Mouse (Mus musculus) CH12.LX (cell line): ENCODE data around the gene Clec3b. TPM values are rescaled to one million over a fixed set of nuclear protein-coding genes. Genes with fewer than 3 reads are reported as not detected.
A peak's percentile ranks its signal among the peaks of the same experiment; 100 is the strongest.

ENCODE experiments used
- DNase-seq: peaks from one replicate; pipeline ENCODE4 v3.0.0-alpha.2; 2013; ENCODE audit errors: extremely low read depth
- H3K27ac ChIP-seq: 2 replicates; pipeline ENCODE4 v1.5.1; 2012; ENCODE audit warnings: low read depth, mild to moderate bottlenecking, control low read depth, moderate library complexity; ENCODE audit not compliant: insufficient read depth
- H3K27me3 ChIP-seq: replicated peaks from 2 replicates; pipeline ENCODE3; 2012; ENCODE audit warnings: inconsistent platforms
- H3K36me3 ChIP-seq, 2 experiments: replicated peaks in 1 of 2; 2 replicates each; pipeline versions ENCODE3 to v1.6.1; 2012; ENCODE audit warnings: inconsistent platforms in 1 of 2, low read length in 1 of 2, mild to moderate bottlenecking in 1 of 2, mixed read lengths in 1 of 2, moderate library complexity in 1 of 2; ENCODE audit not compliant: control insufficient read depth in 1 of 2, insufficient read depth in 1 of 2
- H3K4me1 ChIP-seq, 2 experiments: 2 replicates each; pipeline ENCODE4 v1.6.1; 2012; ENCODE audit warnings: inconsistent platforms in 1 of 2, moderate library complexity in 1 of 2; ENCODE audit not compliant: insufficient read depth in 2 of 2, control insufficient read depth in 1 of 2
- H3K4me2 ChIP-seq: 2 replicates; pipeline ENCODE4 v1.6.1; 2012; ENCODE audit warnings: low read depth, mild to moderate bottlenecking, control low read depth; ENCODE audit not compliant: poor library complexity, insufficient read depth, severe bottlenecking
- H3K4me3 ChIP-seq, 3 experiments: fragments of 150-350 bp in 1 of 3; sonication (generic) in 1 of 3; replicated peaks in 1 of 3; 2 replicates each; pipeline versions ENCODE3 to v1.5.1; 2011 to 2012; ENCODE audit warnings: low read depth in 2 of 3, low read length in 2 of 3, mild to moderate bottlenecking in 2 of 3, moderate library complexity in 2 of 3, control low read depth in 1 of 3, improper control_type of control experiment in 1 of 3, inconsistent platforms in 1 of 3, mixed read lengths in 1 of 3; ENCODE audit not compliant: poor library complexity in 1 of 3
- H3K79me2 ChIP-seq: replicated peaks from 2 replicates; pipeline ENCODE4 v1.6.1; 2012; ENCODE audit warnings: mild to moderate bottlenecking, moderate library complexity; ENCODE audit not compliant: control insufficient read depth, poor library complexity, insufficient read depth, severe bottlenecking; ENCODE audit errors: extremely low read depth
- H3K9ac ChIP-seq: 2 replicates; pipeline ENCODE4 v1.6.1; 2012; ENCODE audit warnings: low read depth, mild to moderate bottlenecking, control low read depth, moderate library complexity; ENCODE audit not compliant: insufficient read depth
- H3K9me3 ChIP-seq: replicated peaks from 2 replicates; pipeline ENCODE3; 2012; ENCODE audit warnings: low read length, inconsistent platforms, mixed read lengths
- BHLHE40 ChIP-seq: IDR thresholded peaks from 2 replicates; pipeline ENCODE4 v1.6.1; 2011; ENCODE audit warnings: mild to moderate bottlenecking, low read depth, low read length, improper control_type of control experiment
- CHD1 ChIP-seq: IDR thresholded peaks from 2 replicates; pipeline ENCODE4 v1.6.1; 2012; ENCODE audit warnings: low read depth, low read length, improper control_type of control experiment, inconsistent platforms
- CHD2 ChIP-seq: IDR thresholded peaks from 2 replicates; pipeline ENCODE4 v1.6.1; 2011; ENCODE audit warnings: low read length, improper control_type of control experiment
- CTCF ChIP-seq, 2 experiments: IDR thresholded peaks in 1 of 2; conservative IDR thresholded peaks in 1 of 2; 2 replicates each; pipeline ENCODE4 v1.5.1; 2011 to 2012; ENCODE audit warnings: low read depth in 2 of 2, low read length in 2 of 2, improper control_type of control experiment in 1 of 2, inconsistent platforms in 1 of 2, mild to moderate bottlenecking in 1 of 2, moderate library complexity in 1 of 2
- E2F4 ChIP-seq: IDR thresholded peaks from 2 replicates; pipeline ENCODE4 v1.6.1; 2011; ENCODE audit warnings: low read depth, low read length, improper control_type of control experiment; ENCODE audit not compliant: insufficient replicate concordance
- ELF1 ChIP-seq: IDR thresholded peaks from 2 replicates; pipeline ENCODE4 v1.6.1; 2014; ENCODE audit warnings: low read depth, mild to moderate bottlenecking, inconsistent platforms, low read length, improper control_type of control experiment
- EP300 ChIP-seq: IDR thresholded peaks from 2 replicates; pipeline ENCODE4 v1.6.1; 2011; ENCODE audit warnings: low read length, improper control_type of control experiment
- ETS1 ChIP-seq: conservative IDR thresholded peaks from 2 replicates; pipeline ENCODE4 v1.6.1; 2012; ENCODE audit warnings: low read depth, mild to moderate bottlenecking, inconsistent platforms, low read length, improper control_type of control experiment, moderate library complexity
- GABPA ChIP-seq: IDR thresholded peaks from 2 replicates; pipeline ENCODE4 v1.6.1; 2012; ENCODE audit warnings: low read depth, low read length, improper control_type of control experiment, inconsistent platforms; ENCODE audit not compliant: insufficient replicate concordance
- HCFC1 ChIP-seq: IDR thresholded peaks from 2 replicates; pipeline ENCODE4 v1.6.1; 2012; ENCODE audit warnings: low read depth, mild to moderate bottlenecking, inconsistent platforms, low read length, improper control_type of control experiment
- IRF4 ChIP-seq: IDR thresholded peaks from 2 replicates; pipeline ENCODE4 v1.6.1; 2014; ENCODE audit warnings: low read depth, mild to moderate bottlenecking, inconsistent platforms, low read length, improper control_type of control experiment
- JUN ChIP-seq: IDR thresholded peaks from 2 replicates; pipeline ENCODE4 v1.6.1; 2011; ENCODE audit warnings: low read depth, mild to moderate bottlenecking, low read length, improper control_type of control experiment, moderate library complexity; ENCODE audit not compliant: insufficient read depth
- JUND ChIP-seq: conservative IDR thresholded peaks from 2 replicates; pipeline ENCODE4 v1.6.1; 2011; ENCODE audit warnings: low read depth, low read length, improper control_type of control experiment
- KAT2A ChIP-seq: IDR thresholded peaks from 2 replicates; pipeline ENCODE4 v1.6.1; 2012; ENCODE audit warnings: low read length, improper control_type of control experiment, inconsistent platforms; ENCODE audit not compliant: insufficient replicate concordance
- MAFK ChIP-seq: IDR thresholded peaks from 2 replicates; pipeline ENCODE4 v1.6.1; 2011; ENCODE audit warnings: low read length, improper control_type of control experiment; ENCODE audit not compliant: insufficient replicate concordance
- MAX ChIP-seq: IDR thresholded peaks from 2 replicates; pipeline ENCODE4 v1.6.1; 2011; ENCODE audit warnings: low read length, improper control_type of control experiment
- MAZ ChIP-seq: IDR thresholded peaks from 2 replicates; pipeline ENCODE4 v1.6.1; 2012; ENCODE audit warnings: low read depth, mild to moderate bottlenecking, inconsistent platforms, low read length, improper control_type of control experiment, moderate library complexity
- MEF2A ChIP-seq: IDR thresholded peaks from 2 replicates; pipeline ENCODE4 v1.6.1; 2014; ENCODE audit warnings: low read depth, mild to moderate bottlenecking, inconsistent platforms, low read length, improper control_type of control experiment, borderline replicate concordance
- MXI1 ChIP-seq: IDR thresholded peaks from 2 replicates; pipeline ENCODE4 v1.6.1; 2011; ENCODE audit warnings: mild to moderate bottlenecking, low read depth, low read length, improper control_type of control experiment
- MYC ChIP-seq: IDR thresholded peaks from 2 replicates; pipeline ENCODE4 v1.6.1; 2011; ENCODE audit warnings: low read depth, mild to moderate bottlenecking, improper control_type of control experiment, low read length
- NELFE ChIP-seq: IDR thresholded peaks from 2 replicates; pipeline ENCODE4 v1.6.1; 2011; ENCODE audit warnings: low read depth, low read length, improper control_type of control experiment
- NRF1 ChIP-seq: IDR thresholded peaks from 2 replicates; pipeline ENCODE4 v1.6.1; 2014; ENCODE audit warnings: low read depth, mild to moderate bottlenecking, inconsistent platforms, low read length, improper control_type of control experiment, moderate library complexity
- PAX5 ChIP-seq: IDR thresholded peaks from 2 replicates; pipeline ENCODE4 v1.6.1; 2012; ENCODE audit warnings: low read length, inconsistent platforms, mixed read lengths
- POLR2A ChIP-seq: IDR thresholded peaks from 2 replicates; pipeline ENCODE4 v1.6.1; 2011; ENCODE audit warnings: low read depth, mild to moderate bottlenecking, improper control_type of control experiment, low read length
- POLR2AphosphoS2 ChIP-seq: IDR thresholded peaks from 2 replicates; pipeline ENCODE4 v1.6.1; 2011; ENCODE audit warnings: low read depth, low read length, improper control_type of control experiment
- RAD21 ChIP-seq: IDR thresholded peaks from 2 replicates; pipeline ENCODE4 v1.6.1; 2011; ENCODE audit warnings: low read depth, mild to moderate bottlenecking, low read length, improper control_type of control experiment, moderate library complexity
- RCOR1 ChIP-seq: conservative IDR thresholded peaks from 2 replicates; pipeline ENCODE4 v1.6.1; 2012; ENCODE audit warnings: low read depth, mild to moderate bottlenecking, inconsistent platforms, low read length, improper control_type of control experiment
- SIN3A ChIP-seq: IDR thresholded peaks from 2 replicates; pipeline ENCODE4 v1.6.1; 2012; ENCODE audit warnings: low read length, improper control_type of control experiment, inconsistent platforms
- SMC3 ChIP-seq: IDR thresholded peaks from 2 replicates; pipeline ENCODE4 v1.6.1; 2011; ENCODE audit warnings: low read depth, low read length, improper control_type of control experiment
- TBP ChIP-seq: conservative IDR thresholded peaks from 2 replicates; pipeline ENCODE4 v1.6.1; 2011; ENCODE audit warnings: low read depth, low read length, improper control_type of control experiment
- TCF12 ChIP-seq: IDR thresholded peaks from 2 replicates; pipeline ENCODE4 v1.6.1; 2014; ENCODE audit warnings: low read depth, mild to moderate bottlenecking, inconsistent platforms, low read length, improper control_type of control experiment
- USF1 ChIP-seq: IDR thresholded peaks from 2 replicates; pipeline ENCODE4 v1.6.1; 2014; ENCODE audit warnings: low read depth, mild to moderate bottlenecking, inconsistent platforms, low read length, improper control_type of control experiment
- ZC3H11A ChIP-seq: IDR thresholded peaks from 2 replicates; pipeline ENCODE4 v1.6.1; 2012; ENCODE audit warnings: low read depth, mild to moderate bottlenecking, inconsistent platforms, low read length, improper control_type of control experiment
- ZKSCAN1 ChIP-seq: IDR thresholded peaks from 2 replicates; pipeline ENCODE4 v1.6.1; 2012; ENCODE audit warnings: low read depth, inconsistent platforms, low read length, improper control_type of control experiment, borderline replicate concordance
- ZMIZ1 ChIP-seq: IDR thresholded peaks from 2 replicates; pipeline ENCODE4 v1.6.1; 2012; ENCODE audit warnings: low read depth, mild to moderate bottlenecking, inconsistent platforms, low read length, improper control_type of control experiment
- ZNF384 ChIP-seq: IDR thresholded peaks from 2 replicates; pipeline ENCODE4 v1.6.1; 2012; ENCODE audit warnings: low read depth, low read length, improper control_type of control experiment, inconsistent platforms
- dilution Hi-C: fragments of 300-500 bp; cut with MboI; formaldehyde crosslinking; loops from 2 replicates; pipeline ENCODE4 v1.14.3; 2020; ENCODE audit warnings: low sequenced_read_pairs; ENCODE audit not compliant: extremely low pct_unique_long_range_greater_than_20kb, extremely low pct_ligation_motif_present
- in situ Hi-C: fragments of 300-500 bp; cut with MboI; formaldehyde crosslinking; loops from 3 replicates; pipeline ENCODE4 v1.14.3; 2019; ENCODE audit warnings: low sequenced_read_pairs, low pct_ligation_motif_present, low pct_unique_long_range_greater_than_20kb, mixed read lengths
- polyA plus RNA-seq: library from polyadenylated mRNA; unstranded; fragments of >175 nt; gene quantifications from 2 replicates; pipeline ENCODE4 v1.2.1, GENCODE M21; 2012; ENCODE audit warnings: low read depth; ENCODE audit not compliant: insufficient read length
- total RNA-seq, 2 experiments: library from RNA; depleted of rRNA; stranded (reverse); fragments of 300-350 nt in 1 of 2; fragments of >200 nt in 1 of 2; gene quantifications; 2 replicates each; pipeline ENCODE4 v1.2.3; 2012 to 2014

Gene Clec3b
- total and polyA plus RNA-seq, 3 experiments: 0.31 TPM; not detected in 2

- H3K4me1 ChIP-seq: peaks cover 5 to 8% of the 10 kb centered on the region in 2 experiments; a peak in 3 of 4 replicates
- no peak overlapping the region for H3K27ac ChIP-seq
- peak; percentile 78 for DNase-seq
- no peak overlapping the region for H3K4me3 ChIP-seq
- H3K36me3 ChIP-seq: peaks cover 0 to 3% of the 10 kb centered on the region in 2 experiments
- TF ChIP-seq MAX: no peak
- no peak for TF ChIP-seq POLR2A
- no peak for TF ChIP-seq POLR2AphosphoS2
- 0 out of 2 replicates have a peak, but pooled peaks have one; percentile 8 for TF ChIP-seq JUND
- TF ChIP-seq ZKSCAN1: no peak
- TF ChIP-seq EP300: no peak
- no peak for TF ChIP-seq BHLHE40
- TF ChIP-seq RAD21: peak; percentile 100
- no peak for TF ChIP-seq MAZ
- no peak for TF ChIP-seq CHD2
- no peak for TF ChIP-seq TCF12
- TF ChIP-seq NELFE: no peak
- TF ChIP-seq MXI1: no peak
- no peak for TF ChIP-seq JUN
- no peak for TF ChIP-seq E2F4
- TF ChIP-seq USF1: no peak
- TF ChIP-seq RCOR1: no peak
- no peak for TF ChIP-seq TBP
- TF ChIP-seq MYC: 0 out of 2 replicates have a peak, but pooled peaks have one; percentile 20
- TF ChIP-seq SIN3A: peak; percentile 69; the same call in 1 of the 2 replicates
- TF ChIP-seq NRF1: no peak
- TF ChIP-seq IRF4: peak; percentile 32
- no peak for TF ChIP-seq ELF1
- no peak for TF ChIP-seq HCFC1
- TF ChIP-seq ZMIZ1: no peak
- no peak for TF ChIP-seq GABPA
- peak; percentile 85 to 97 for TF ChIP-seq CTCF (conservative IDR thresholded peaks at IDR 0.05 in 1 of 2, IDR thresholded peaks at IDR 0.05 in 1 of 2; ENCODE audit: low read depth in 2 of 2, low read length in 2 of 2)
- no peak for TF ChIP-seq ETS1
- peak; percentile 96 for TF ChIP-seq SMC3
- no peak for TF ChIP-seq ZNF384
- TF ChIP-seq KAT2A: no peak
- TF ChIP-seq MEF2A: no peak
- peak; percentile 85 for TF ChIP-seq ZC3H11A
- TF ChIP-seq CHD1: no peak
- TF ChIP-seq PAX5: no peak
- no peak for TF ChIP-seq MAFK
- H3K9ac ChIP-seq: no peak overlapping the region
- dilution Hi-C loops (no loop called here), in situ Hi-C loops (loop anchor here (10.0 kb wide), 1 partner anchor 295 kb away; no protein-coding TSS in a partner anchor)
- no peaks in the 10 kb centered on the region for H3K79me2 ChIP-seq
- H3K27me3 ChIP-seq: no peaks in the 10 kb centered on the region
- H3K4me2 ChIP-seq: peak overlapping the region; percentile 73
- H3K9me3 ChIP-seq: peaks cover 4% of the 10 kb centered on the region
Observed at GRCm38 (mm10) chr9:123159330-123159729, 8.6 kb downstream of the Clec3b start.
